Mouse (Mus musculus) gastrocnemius, postnatal 14 days (tissue): Measurements from ENCODE around the gene Meaf6. TPM values are rescaled to one million over a fixed set of nuclear protein-coding genes. Genes with fewer than 3 reads are reported as not detected.

Experiments
- DNase-seq: peaks from one replicate; pipeline ENCODE4 v3.0.0; 2021; ENCODE audit warnings: mixed read lengths
- intact Hi-C: fragments of 180-260 bp; cut with DNase I; formaldehyde crosslinking; loops from one replicate; pipeline ENCODE4 v1.15.1; 2025; ENCODE audit warnings: low total_unique reads
- long read RNA-seq, 2 experiments: library from polyadenylated mRNA; stranded (forward); transcript quantifications; one replicate each; pipeline ENCODE4 v2.0.0; 2021
- total RNA-seq, 2 experiments: library from RNA; stranded (reverse); gene quantifications; 2 replicates each; pipeline ENCODE4 v1.2.3; 2021

The Meaf6 gene
- 10 to 100 TPM in 1 of 2 experiments, 1 to 10 TPM in 1; 8.4 to 10.1 TPM for total RNA-seq
- long read RNA-seq, experiment 1, full-length matches to known transcripts: 7 of 12 reads
- long read RNA-seq, experiment 1, partial matches to known transcripts: 0 of 12 reads
- long read RNA-seq, experiment 1, other reads (novel, unspliced or antisense): 5 of 12 reads
- long read RNA-seq, experiment 2, full-length matches to known transcripts: 4 of 7 reads
- long read RNA-seq, experiment 2, partial matches to known transcripts: 0 of 7 reads
- long read RNA-seq, experiment 2, other reads (novel, unspliced or antisense): 3 of 7 reads

DNA sequence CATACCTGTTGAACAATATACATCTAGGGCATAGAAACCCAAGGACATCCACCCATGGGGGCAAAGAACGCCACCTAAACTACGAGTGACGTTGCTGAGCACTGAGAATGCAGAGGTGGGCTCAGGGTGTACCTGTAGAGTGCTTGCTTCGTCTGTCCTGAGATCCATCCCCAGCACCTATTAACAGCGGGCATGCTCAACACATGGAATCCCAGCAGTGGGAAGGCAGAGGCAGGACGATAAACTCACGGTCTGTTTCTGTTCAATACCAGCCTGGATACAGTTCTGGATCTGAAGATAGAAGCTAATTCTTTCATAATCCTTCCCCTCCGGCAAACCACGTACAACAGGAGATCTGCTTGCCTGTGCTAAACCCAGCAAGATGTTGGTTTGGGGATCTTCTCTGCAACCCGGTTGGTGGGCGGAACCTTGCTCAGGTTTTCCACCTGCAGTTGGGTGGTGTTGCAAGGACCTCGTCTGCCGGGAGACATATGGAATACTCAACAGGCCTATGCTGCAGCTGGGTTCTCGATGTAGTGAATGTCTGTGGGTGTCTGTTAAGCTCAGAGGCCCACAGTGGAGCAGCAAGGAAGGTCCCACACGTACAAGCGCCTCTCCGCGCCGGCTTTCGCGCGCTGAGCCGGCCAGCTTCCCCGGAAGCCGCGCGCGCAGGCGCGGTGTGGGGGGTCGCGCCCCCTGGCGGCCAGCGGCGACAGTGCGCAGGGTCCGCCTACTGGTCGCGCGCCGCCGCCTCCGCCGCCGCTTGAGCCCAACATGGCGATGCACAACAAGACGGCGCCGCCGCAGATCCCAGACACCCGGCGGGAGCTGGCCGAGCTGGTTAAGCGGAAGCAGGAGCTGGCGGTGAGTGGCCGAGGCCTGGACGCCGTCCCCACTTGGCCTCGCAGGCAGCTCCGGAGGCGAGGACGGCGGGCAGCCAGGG is at the start of gene Meaf6:
Meaf6 (plus strand) TSS at position 732 of the 943 bp plus-strand sequence.
- DNase-seq: peak; percentile 90
- intact Hi-C loops: no loop called here

DNA sequence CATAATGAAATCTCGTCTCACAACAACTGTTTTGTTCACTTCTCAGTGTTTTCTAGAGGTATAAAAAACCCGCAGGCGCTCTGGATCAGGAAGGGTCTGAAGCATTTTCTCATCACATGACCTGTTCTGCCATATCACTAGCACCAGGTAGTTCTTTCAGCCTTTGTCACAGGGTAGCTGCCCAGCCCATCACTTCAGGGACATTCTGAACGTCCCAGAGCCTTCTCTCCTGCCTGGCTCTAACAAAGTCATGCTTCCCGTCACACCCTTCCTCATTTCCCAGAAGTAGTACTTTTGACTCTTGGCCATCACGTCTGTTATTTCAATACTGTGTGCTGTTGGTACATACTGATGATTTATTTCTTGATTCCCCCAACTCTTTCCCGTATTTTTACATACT is 40.5 kb upstream of the Meaf6 start:
- intact Hi-C loops: no loop called here
- DNase-seq: no peak

DNA sequence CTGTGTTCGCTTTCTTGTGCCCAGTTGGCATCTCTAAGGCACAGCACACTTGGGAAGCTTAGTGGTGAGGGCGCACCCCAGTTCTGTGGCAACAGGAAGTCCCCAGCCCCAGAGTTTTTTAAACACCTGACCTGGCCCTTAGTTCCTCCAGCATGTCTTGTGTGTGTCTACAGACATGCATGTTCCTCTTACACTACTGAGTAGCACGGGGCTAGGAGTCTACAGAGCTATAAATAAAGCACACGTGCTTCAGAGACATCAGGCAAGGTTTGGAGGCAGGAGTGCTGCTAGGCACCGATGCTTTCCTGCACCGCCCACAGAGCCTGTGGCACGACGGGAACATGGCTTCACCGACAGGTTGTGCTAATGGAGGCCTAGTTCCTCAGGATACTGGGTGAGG is 29.5 kb upstream of the Meaf6 start:
- intact Hi-C loops: loop anchor here (5.0 kb wide), 1 partner anchor 113 kb away; no protein-coding TSS in a partner anchor
- no peak for DNase-seq

DNA sequence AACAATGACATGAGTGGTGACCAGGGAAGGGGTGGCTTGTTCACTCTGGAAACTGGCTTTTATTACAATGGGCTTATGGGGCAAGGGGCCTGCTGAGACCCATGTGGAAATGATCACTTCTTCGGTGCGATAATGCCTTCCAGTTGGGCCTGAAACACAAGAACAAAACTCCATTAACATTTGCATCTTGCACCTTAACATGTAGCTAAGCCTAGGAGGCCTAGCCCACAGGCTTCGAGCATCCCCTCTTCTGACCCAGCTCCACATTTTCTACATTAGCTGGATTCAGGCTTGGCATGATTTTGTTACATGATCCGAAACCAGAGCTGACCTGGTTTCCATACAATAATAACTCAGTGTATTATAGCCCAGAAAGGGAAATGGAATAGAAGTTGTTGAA is 28.5 kb upstream of the Meaf6 start:
- intact Hi-C loops: loop anchor here (5.0 kb wide), 1 partner anchor 114 kb away; no protein-coding TSS in a partner anchor
- no peak for DNase-seq

DNA sequence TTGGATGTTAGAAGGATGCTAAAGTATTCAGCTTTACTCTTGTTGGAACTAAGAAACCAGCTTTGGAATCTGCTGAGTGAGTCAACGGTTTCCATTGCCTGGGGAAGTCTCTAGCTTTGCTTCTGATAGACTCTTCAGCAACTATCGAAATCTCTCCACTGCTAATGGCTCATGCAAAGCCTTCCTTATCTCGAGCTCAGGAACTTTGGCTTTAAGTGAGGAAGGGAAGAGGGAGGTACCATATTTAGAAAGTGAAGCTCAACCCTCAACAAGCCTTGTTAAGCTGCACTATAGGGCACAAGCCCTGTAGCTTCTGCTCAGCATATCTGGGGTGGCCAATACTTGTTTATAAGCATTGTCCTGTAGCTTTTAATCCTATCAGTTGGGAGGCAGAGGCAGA is 27.7 kb upstream of the Meaf6 start:
- intact Hi-C loops: loop anchor here (5.0 kb wide), 1 partner anchor 115 kb away; no protein-coding TSS in a partner anchor
- DNase-seq: no peak

DNA sequence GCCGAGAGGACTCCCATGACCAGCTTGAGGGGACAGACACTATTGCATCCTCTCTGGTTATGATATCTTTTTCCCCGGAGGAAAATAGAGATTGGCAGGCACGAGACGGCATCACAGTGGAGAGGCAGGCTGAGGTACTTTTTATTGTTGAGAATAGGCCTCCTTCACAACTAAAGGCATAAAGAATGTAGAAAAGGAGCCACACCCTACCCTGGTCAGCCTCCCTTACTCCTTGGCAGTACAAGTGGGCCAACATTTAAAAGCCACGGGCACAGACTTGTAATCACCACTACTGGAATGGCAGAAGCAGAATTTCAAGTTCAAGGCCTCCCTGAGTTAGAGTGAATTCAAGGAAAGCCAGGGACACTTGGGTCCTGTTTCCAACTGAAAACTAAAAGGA is 26.9 kb upstream of the Meaf6 start:
- intact Hi-C loops: loop anchor here (5.0 kb wide), 1 partner anchor 116 kb away; no protein-coding TSS in a partner anchor
- DNase-seq: no peak

DNA sequence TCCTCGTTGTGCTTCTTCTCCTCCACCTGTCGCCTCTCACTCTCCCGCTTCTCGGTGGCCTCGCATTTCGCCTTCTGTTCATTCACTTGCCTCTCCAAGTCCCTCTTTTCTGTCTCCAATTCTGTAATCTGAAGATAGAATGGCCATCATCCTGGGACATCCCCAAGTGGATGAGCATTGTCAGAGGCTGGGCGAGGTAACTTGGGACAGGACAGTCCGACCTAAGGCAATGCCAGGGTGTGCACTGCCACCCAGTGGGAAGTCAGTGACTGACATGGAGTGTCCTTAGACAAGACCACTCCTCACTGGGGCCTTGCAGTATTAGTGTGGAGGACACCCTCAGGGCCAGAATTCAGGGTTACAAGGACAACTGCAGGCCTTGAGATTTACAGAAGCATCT is 25.9 kb upstream of the Meaf6 start:
- intact Hi-C loops: loop anchor here (5.0 kb wide), 1 partner anchor 117 kb away; no protein-coding TSS in a partner anchor
- peak; percentile 62 for DNase-seq

DNA sequence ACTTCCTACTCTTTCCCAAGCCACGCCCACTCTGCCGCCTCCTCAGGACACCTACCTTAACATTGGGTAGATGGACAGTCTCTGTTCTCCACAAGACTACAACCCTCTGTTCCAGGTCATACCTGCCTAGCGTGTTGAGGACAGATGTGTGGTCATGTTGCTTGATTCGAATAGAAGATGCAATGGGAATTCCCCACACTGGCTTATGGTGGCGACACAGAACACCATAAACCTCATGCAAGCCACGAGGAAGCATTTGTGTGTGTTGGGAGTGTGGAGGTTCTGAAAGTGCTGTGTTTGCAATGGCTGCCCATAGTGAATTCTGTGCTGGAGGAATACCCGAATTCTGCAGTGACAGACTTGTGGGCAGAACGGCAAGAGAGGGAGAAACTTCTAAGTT is 21.1 kb upstream of the Meaf6 start:
- DNase-seq: no peak
- intact Hi-C loops: loop anchor here (10.0 kb wide), 1 partner anchor 209 kb away; the partner anchor contains the start of genes 1110065P20Rik and Yrdc

DNA sequence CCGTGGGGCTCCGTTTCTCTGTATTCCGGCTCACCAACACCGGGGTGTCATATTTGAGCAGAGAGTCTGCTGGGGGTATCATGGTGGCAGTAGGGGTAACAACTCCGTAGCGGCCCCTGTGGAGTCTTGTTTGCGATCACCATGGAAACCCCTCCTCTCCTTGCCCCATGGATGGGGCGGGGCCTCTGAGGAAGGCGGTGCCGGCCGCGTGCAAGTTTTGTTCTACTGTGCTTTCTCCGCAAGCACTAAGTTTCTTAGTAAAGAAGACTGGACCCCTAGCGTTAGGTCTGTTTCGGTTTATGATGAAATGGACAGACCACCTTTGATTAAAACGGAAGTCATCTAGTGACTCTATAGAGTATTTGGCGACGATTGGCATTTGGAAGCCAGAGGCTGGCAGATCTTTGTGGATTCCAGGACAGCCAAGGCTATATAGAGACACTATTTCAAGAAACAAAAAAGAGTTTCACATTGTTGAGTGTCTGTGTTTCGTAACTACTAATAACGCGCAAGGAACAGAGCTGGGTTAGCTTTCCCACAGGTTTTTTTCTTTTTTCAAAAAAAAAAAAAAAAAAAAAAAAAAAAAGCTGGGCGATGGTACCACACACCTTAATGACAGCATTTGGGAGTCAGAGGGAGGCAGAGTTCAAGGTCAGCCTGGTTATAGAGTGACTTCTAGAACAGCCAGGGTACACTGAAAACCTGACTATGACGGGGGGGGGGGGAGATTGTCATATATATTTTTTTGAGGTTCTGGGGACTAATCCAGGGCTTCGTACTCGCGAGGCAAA is 19.2 kb upstream of the Meaf6 start, which contains the start of gene Dnali1:
Dnali1 (minus strand) TSS at position 187 of the 791 bp plus-strand sequence.
- intact Hi-C loops: loop anchor here (10.0 kb wide), 1 partner anchor 211 kb away; the partner anchor contains the start of genes 1110065P20Rik and Yrdc
- peak; percentile 39 for DNase-seq

DNA sequence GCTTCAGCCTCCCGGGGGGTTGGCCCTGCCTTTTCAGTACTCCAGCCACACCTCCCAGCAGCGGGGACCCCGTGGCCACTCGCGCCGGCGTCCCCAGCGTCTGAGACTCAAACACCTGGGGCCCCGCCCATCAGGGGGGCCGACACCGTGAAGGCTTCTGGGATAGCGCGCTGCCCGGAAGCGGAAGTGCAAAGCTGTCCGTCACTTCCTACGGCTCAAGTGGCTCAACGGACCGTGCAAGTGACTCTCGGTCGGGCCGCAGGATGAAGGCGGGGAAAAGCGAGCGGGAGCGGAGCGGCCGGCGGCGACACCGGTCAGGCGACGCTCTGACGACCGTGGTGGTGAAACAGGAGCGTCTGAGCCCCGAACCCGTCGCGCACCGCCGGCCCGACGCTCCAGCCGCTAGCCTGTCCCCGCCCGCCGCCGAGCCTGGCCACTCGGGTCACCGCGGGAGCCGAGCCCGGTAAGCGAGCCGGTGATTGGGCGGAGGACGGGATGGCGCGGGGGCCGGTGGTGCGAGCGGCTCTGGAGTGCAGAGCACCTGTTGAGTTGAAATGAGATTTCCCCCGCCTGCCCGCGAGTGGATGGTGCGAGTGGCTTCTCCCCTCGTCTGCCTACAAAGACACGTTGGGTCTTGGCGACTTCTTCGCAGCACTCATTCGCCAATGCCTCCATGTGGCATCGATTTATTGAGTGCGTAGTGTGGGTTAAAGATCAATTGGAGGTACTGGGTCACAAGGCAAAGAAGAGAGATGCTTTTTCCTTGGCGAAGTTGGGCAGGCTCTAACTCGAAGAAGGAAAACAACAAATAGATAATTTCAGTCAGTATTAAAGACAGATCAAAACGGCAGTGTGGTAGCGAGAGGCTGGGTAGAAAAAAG is 18.2 kb upstream of the Meaf6 start, which contains the start of gene Snip1:
Snip1 (plus strand) TSS at position 183 of the 881 bp plus-strand sequence.
- peak; percentile 92 for DNase-seq
- intact Hi-C loops: loop anchor here (10.0 kb wide), 1 partner anchor 212 kb away; the partner anchor contains the start of genes 1110065P20Rik and Yrdc

DNA sequence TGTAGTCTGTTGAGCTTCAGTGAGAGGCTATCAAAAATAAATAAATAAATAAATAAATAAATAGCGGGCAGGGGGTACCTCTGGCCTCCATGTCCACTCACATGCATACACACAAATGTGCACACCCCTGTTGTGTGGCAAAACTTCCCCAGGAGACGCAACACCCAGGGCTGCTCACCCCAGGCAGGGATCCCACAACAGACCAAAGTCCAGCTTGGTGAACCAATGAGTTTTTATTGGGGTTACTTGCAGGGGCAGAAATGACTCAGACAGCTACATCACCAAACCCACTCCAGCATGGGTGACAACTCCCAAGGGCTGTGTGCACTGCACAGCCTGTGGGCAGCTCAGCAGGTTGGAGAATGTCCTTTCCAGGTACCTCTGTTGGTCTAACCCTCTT is 7.2 kb upstream of the Meaf6 start:
- DNase-seq: no peak
- intact Hi-C loops: no loop called here

DNA sequence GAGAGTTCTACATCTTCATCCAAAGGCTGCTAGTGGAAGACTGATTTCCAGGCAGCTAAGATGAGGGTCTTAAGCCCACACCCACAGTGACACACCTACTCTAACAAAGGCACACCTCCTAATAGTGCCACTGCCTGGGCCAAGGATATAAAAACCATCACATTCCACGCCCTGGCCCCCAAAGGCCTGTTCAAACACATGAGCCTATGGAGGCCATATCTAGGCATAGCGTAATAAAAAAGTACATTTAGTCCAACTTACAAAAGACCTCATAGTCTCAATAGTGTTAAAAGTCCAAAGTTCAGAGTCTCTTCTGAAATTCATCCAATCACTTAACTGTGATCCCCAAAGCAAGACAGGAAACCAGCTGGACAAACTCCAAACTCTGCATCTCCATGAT is 6.2 kb upstream of the Meaf6 start:
- intact Hi-C loops: no loop called here
- DNase-seq: no peak

DNA sequence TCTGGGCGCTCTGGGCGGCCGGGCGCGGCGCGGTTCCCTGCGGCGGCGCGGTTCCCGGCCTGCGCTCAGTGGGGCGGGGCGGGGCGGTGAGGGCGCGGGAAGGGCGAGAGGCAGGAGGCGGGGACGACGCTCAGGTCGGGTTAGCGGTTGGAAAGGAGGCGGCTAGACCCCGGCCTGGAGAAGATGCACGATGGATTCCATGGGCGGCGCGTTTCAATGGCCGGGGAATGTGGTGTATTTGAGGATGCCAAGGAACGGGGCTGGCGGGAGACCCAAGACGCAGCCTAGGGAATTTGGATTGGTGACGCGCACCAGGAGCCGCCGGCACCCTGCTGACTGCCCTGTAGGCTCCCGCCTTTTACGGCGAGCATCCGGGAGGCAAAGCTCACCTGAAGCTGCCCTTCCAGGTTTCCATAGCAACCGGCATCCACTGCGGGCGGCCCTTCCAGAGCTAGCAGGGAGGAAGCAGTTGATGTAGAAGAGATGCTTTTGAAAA is 460 bp downstream of the Meaf6 start:
- no peak for DNase-seq
- intact Hi-C loops: no loop called here

DNA sequence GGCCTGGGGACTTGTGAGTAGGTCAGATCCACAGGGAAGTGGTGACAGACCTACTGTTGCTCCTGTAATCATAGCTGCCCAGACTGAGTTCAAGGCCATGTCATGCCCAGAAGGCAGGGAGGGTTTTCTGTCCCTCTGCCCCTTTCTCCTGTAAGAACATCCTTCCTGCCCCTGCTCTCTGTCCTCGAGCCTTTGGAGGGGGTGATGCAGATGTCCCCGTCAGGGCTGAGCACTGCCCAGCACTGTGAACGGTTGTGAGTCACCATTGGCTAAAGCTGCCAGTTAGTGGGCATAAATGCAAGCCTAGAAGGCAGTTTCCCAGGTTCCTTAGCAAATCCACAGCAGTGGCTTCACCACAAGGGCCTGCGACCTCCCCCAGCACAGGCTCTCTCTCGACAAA is 8.1 kb downstream of the Meaf6 start:
- intact Hi-C loops: no loop called here
- no peak for DNase-seq

DNA sequence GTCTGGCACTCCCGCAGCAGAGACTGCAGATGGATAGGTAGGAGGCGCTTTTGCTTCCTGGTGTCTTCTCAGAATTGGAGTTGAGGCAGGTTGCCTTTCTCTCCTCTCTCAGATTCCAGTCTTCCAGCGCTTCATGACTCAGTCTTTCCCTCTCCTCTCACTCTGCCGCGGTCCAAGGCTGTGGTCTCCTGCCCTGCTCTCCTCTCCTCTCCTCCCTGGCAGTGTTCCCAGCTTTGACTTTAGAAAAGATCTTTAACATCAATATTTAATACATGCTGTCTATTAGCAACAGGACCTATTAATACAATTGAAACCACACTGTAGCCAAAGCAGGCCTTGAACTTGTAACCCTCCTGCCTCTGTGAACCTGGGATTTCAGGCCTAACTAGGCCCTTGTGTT is 11.1 kb downstream of the Meaf6 start:
- no peak for DNase-seq
- intact Hi-C loops: loop anchor here (5.0 kb wide), 1 partner anchor 149 kb away; no protein-coding TSS in a partner anchor

DNA sequence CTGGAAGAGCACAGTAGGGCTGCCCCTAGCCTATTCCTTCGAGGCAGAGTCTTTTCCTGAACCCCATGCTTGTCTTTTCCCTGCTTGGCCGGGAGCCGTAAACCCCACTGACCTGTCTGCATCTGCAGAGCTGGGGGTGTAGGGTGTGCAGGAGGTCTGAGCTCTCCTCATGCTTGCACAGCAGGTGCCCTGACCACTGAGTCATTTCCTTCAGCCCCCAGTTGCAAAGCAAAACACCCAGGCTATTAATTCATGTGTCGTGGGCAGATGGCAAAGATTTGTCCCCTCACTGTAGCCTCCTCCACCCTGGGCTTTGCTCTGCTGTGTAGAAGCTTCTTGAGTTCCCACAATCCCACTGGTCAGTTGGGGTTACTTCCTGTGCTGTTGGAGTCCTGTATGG is 12.5 kb downstream of the Meaf6 start:
- intact Hi-C loops: loop anchor here (5.0 kb wide), 1 partner anchor 150 kb away; no protein-coding TSS in a partner anchor
- no peak for DNase-seq

DNA sequence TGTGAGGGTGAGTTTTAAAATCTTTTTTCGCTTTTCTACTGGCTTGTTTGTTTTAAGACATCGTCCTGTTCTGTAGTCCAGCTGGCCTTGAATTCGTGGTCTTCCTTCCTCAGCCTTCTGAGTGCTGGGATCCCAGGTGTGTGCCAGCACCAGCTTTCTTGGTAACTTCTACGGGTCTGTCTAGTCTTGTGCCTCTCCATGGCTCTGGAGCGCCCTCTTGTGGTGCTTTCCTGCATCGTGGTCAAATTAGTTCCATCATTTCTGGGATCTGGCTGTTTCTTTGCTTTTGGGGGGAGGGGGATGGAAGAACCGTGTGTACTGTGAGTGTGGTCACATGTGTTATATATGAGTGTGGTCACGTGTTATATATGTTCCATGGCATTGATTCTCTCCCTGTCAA is 14.5 kb downstream of the Meaf6 start:
- intact Hi-C loops: loop anchor here (5.0 kb wide), 1 partner anchor 152 kb away; no protein-coding TSS in a partner anchor
- DNase-seq: peak; percentile 71

DNA sequence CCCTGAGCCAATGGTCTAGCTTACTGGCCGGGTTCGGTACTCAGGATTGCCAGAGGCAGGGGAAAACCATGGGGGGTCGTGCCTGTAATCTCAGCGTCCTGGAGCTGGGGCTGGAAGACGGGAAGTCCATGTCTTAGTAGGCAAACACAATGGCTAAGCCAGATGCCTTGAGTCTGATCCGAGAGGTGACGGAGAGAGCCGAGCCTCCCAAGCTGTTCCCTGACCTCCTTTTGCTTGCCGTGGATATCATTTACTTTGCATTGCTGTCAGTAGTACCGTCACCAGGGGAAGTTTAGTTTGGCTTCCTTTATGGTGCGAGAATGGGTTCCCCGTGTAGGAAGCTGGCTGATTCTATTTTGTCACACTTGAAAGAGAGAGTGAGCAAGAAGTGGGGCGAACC is 16.4 kb downstream of the Meaf6 start:
- intact Hi-C loops: no loop called here
- no peak for DNase-seq
